Mouse (Mus musculus) cerebellum, adult 8-10 months (tissue): ENCODE results near the gene Baz2b.
A peak's percentile ranks its signal among the peaks of the same experiment; 100 is the strongest.
"Not testable (repeated sequence)": the region's sequence is repeated elsewhere in the genome, so short reads cannot be mapped to it uniquely, and the experiment has no call there.

Source experiments
- DNase-seq: peaks from one replicate; pipeline ENCODE4 v3.0.0; 2022

Baz2b gene

GRCm38 (mm10) chr2:60200051-60200562 is 9.5 kb downstream of the Baz2b start:
- DNase-seq = no peak

GRCm38 (mm10) chr2:60196841-60197240 is 12.8 kb downstream of the Baz2b start:
- DNase-seq = no peak

- DNase-seq = no peak
Observed at GRCm38 (mm10) chr2:60181696-60182095, 27.9 kb downstream of the Baz2b start.

GRCm38 (mm10) chr2:60177490-60177889 is 32.1 kb downstream of the Baz2b start:
- DNase-seq = no peak

GRCm38 (mm10) chr2:60176087-60176486 is 33.6 kb downstream of the Baz2b start:
- no peak for DNase-seq

GRCm38 (mm10) chr2:60175078-60175477 is 34.6 kb downstream of the Baz2b start:
- DNase-seq = no peak

- DNase-seq = no peak
Observed at GRCm38 (mm10) chr2:60173595-60173994, 36.0 kb downstream of the Baz2b start.

GRCm38 (mm10) chr2:60173190-60173589 is 36.4 kb downstream of the Baz2b start:
- DNase-seq = no peak

- DNase-seq = no peak
Observed at GRCm38 (mm10) chr2:60172531-60172914, 37.1 kb downstream of the Baz2b start.

- peak; percentile 27 for DNase-seq
Observed at GRCm38 (mm10) chr2:60171786-60172530, 37.7 kb downstream of the Baz2b start.

GRCm38 (mm10) chr2:60166878-60167277 is 42.8 kb downstream of the Baz2b start:
- no peak for DNase-seq

- DNase-seq = no peak
Observed at GRCm38 (mm10) chr2:60165679-60166078, 44.0 kb downstream of the Baz2b start.

GRCm38 (mm10) chr2:60163744-60164143 is 45.9 kb downstream of the Baz2b start:
- DNase-seq = no peak

- no peak for DNase-seq
Observed at GRCm38 (mm10) chr2:60152481-60152880, 57.2 kb downstream of the Baz2b start.

GRCm38 (mm10) chr2:60148651-60149050 is 61.0 kb downstream of the Baz2b start:
- no peak for DNase-seq

GRCm38 (mm10) chr2:60147428-60147827 is 62.2 kb downstream of the Baz2b start:
- no peak for DNase-seq

GRCm38 (mm10) chr2:60145742-60146141 is 63.9 kb downstream of the Baz2b start:
- DNase-seq = no peak

- no peak for DNase-seq
Observed at GRCm38 (mm10) chr2:60143383-60143782, 66.3 kb downstream of the Baz2b start.

- DNase-seq = no peak
Observed at GRCm38 (mm10) chr2:60142281-60142680, 67.4 kb downstream of the Baz2b start.

- DNase-seq = no peak
Observed at GRCm38 (mm10) chr2:60138751-60139162, 70.9 kb downstream of the Baz2b start.

- DNase-seq = no peak
Observed at GRCm38 (mm10) chr2:60135796-60136195, 73.8 kb downstream of the Baz2b start.

GRCm38 (mm10) chr2:60134958-60135357 is 74.7 kb downstream of the Baz2b start:
- not testable (repeated sequence) for DNase-seq

- peak; percentile 46 for DNase-seq
Observed at GRCm38 (mm10) chr2:60133072-60133471, 76.6 kb downstream of the Baz2b start.

GRCm38 (mm10) chr2:60132269-60133042 is 77.2 kb downstream of the Baz2b start:
- no peak for DNase-seq
